Mouse (Mus musculus) myocyte (in vitro differentiated cells): ENCODE data around the gene S100pbp.

Experiments used
- E2F4 ChIP-seq: IDR thresholded peaks from one replicate; pipeline ENCODE4 v1.6.1; 2011; ENCODE audit warnings: mild to moderate bottlenecking, control low read depth, moderate library complexity; ENCODE audit not compliant: insufficient read depth
- MAX ChIP-seq: IDR thresholded peaks from one replicate; pipeline ENCODE4 v1.6.1; 2011; ENCODE audit warnings: low read depth, mild to moderate bottlenecking, control low read depth
- MYOD1 ChIP-seq, 3 experiments: IDR thresholded peaks; one replicate each; pipeline ENCODE4 v1.6.1; 2011; ENCODE audit warnings: control low read depth in 2 of 3, low read depth in 2 of 3, mild to moderate bottlenecking in 2 of 3, moderate library complexity in 1 of 3; ENCODE audit not compliant: insufficient read length in 2 of 3, control insufficient read depth in 1 of 3
- MYOG ChIP-seq, 3 experiments: IDR thresholded peaks; one replicate each; pipeline ENCODE4 v1.6.1; 2011; ENCODE audit warnings: control low read depth in 2 of 3, low read depth in 2 of 3, mild to moderate bottlenecking in 2 of 3; ENCODE audit not compliant: insufficient read length in 2 of 3, control insufficient read depth in 1 of 3, insufficient read depth in 1 of 3
- POLR2A ChIP-seq: IDR thresholded peaks from one replicate; pipeline ENCODE4 v1.6.1; 2011; ENCODE audit warnings: low read depth, mild to moderate bottlenecking, control low read depth, moderate library complexity; ENCODE audit not compliant: insufficient read length
- POLR2AphosphoS2 ChIP-seq: IDR thresholded peaks from one replicate; pipeline ENCODE4 v1.6.1; 2011; ENCODE audit warnings: low read depth, control low read depth; ENCODE audit not compliant: insufficient read length
- REST ChIP-seq: IDR thresholded peaks from one replicate; pipeline ENCODE4 v1.6.1; 2011; ENCODE audit warnings: mild to moderate bottlenecking, control low read depth, moderate library complexity; ENCODE audit not compliant: insufficient read depth, insufficient read length
- TCF12 ChIP-seq: IDR thresholded peaks from one replicate; pipeline ENCODE4 v1.6.1; 2011; ENCODE audit warnings: mild to moderate bottlenecking, control low read depth; ENCODE audit not compliant: poor library complexity, insufficient read depth, severe bottlenecking
- TCF3 ChIP-seq: IDR thresholded peaks from one replicate; pipeline ENCODE4 v1.6.1; 2011; ENCODE audit warnings: low read depth, control low read depth; ENCODE audit not compliant: insufficient read length
- USF1 ChIP-seq: IDR thresholded peaks from one replicate; pipeline ENCODE4 v1.6.1; 2011; ENCODE audit warnings: low read depth, mild to moderate bottlenecking, control low read depth, moderate library complexity

DNA sequence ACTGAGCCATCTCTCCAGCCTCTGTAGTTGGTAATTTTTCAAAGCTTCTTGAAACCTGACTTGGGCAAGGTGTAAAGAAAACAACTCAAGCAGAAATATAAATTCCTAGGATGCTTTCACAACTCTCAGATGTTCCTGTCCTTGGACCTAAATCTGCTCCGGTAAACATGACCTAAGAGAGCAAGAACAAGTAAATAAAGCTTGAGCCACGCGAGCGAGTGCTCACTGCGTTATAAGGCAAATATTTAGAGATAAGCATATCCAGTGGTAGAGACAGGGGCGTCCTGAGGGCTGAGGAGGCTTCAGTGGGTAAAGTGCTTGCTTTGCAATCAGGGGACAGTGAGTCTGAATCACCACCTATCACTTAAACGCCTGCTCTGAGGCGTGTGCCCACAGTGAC is 17.3 kb upstream of the S100pbp start:
- TF ChIP-seq TCF12: no peak
- no peak for TF ChIP-seq E2F4
- no peak for TF ChIP-seq POLR2A
- TF ChIP-seq POLR2AphosphoS2: no peak
- no peak for TF ChIP-seq MAX
- TF ChIP-seq USF1: no peak
- TF ChIP-seq TCF3: no peak
- no peak for TF ChIP-seq MYOG (IDR thresholded peaks at IDR 0.05; ENCODE audit: control insufficient read depth in 1 of 3, insufficient read depth in 1 of 3, insufficient read length in 2 of 3, low read depth in 2 of 3)
- no peak for TF ChIP-seq REST
- no peak for TF ChIP-seq MYOD1 (IDR thresholded peaks at IDR 0.05; ENCODE audit: control insufficient read depth in 1 of 3, insufficient read length in 2 of 3, low read depth in 2 of 3)
